Mouse (Mus musculus): ENCODE results near the gene P4ha2.

GRCm38 (mm10) chr11:54067318-54067995, 32.4 kb upstream of the P4ha2 start:
- TF ChIP-seq CTCF (IDR thresholded peaks at IDR 0.05; ENCODE audit: low read depth, low read length) (no peak), POLR2A (IDR thresholded peaks at IDR 0.05; ENCODE audit: insufficient read depth, low read length) (no peak)
